Mouse (Mus musculus) limb, embryonic 14.5 days (tissue): Measurements from ENCODE around the gene Nlrp3. TPM values are rescaled to one million over a fixed set of nuclear protein-coding genes. Genes with fewer than 3 reads are reported as not detected.

Experiments used
- ATAC-seq: fragments of 200-750 bp; cut with Nextera tagmentation; 2 replicates; pipeline ENCODE4 v1.8.0; 2017; ENCODE audit warnings: low read depth, moderate number of reproducible peaks, moderate TSS enrichment; ENCODE audit not compliant: low FRiP score
- DNase-seq: peaks from one replicate; pipeline ENCODE4 v3.0.0-alpha.2; 2015; ENCODE audit warnings: low spot score
- H3K27ac ChIP-seq: fragments of 300-500 bp; sonication (generic); replicated peaks from 2 replicates; pipeline ENCODE4 v1.5.1; 2014; ENCODE audit warnings: low read depth, mild to moderate bottlenecking, low read length, moderate library complexity, mixed read lengths
- H3K27me3 ChIP-seq: fragments of 300-500 bp; sonication (generic); 2 replicates; pipeline ENCODE4 v1.6.1; 2014; ENCODE audit warnings: low read length, mixed read lengths; ENCODE audit not compliant: control insufficient read depth, insufficient read depth
- H3K36me3 ChIP-seq: fragments of 300-500 bp; sonication (generic); 2 replicates; pipeline ENCODE4 v1.6.1; 2014; ENCODE audit warnings: mild to moderate bottlenecking, low read length, moderate library complexity, mixed read lengths; ENCODE audit not compliant: control insufficient read depth, insufficient read depth
- H3K4me1 ChIP-seq: fragments of 300-500 bp; sonication (generic); 2 replicates; pipeline ENCODE4 v1.6.1; 2014; ENCODE audit warnings: antibody characterized with exemption, low read length, mixed read lengths; ENCODE audit not compliant: control insufficient read depth, insufficient read depth
- H3K4me2 ChIP-seq: fragments of 300-500 bp; sonication (generic); replicated peaks from 2 replicates; pipeline ENCODE4 v1.6.1; 2014; ENCODE audit warnings: low read depth, mild to moderate bottlenecking, low read length, moderate library complexity; ENCODE audit not compliant: severe bottlenecking
- H3K4me3 ChIP-seq: fragments of 300-500 bp; sonication (generic); replicated peaks from 2 replicates; pipeline ENCODE4 v1.5.1; 2014; ENCODE audit warnings: low read length
- H3K9ac ChIP-seq: fragments of 300-500 bp; sonication (generic); 2 replicates; pipeline ENCODE4 v1.6.1; 2014; ENCODE audit warnings: mild to moderate bottlenecking, low read depth, low read length, moderate library complexity; ENCODE audit not compliant: severe bottlenecking
- H3K9me3 ChIP-seq: fragments of 300-500 bp; sonication (generic); 2 replicates; pipeline ENCODE4 v1.6.1; 2016; ENCODE audit warnings: low read length; ENCODE audit not compliant: control insufficient read depth
- POLR2A ChIP-seq: fragments of 200-500 bp; IDR thresholded peaks from 2 replicates; pipeline ENCODE4 v1.8.0; 2012; ENCODE audit warnings: inconsistent platforms, mild to moderate bottlenecking, moderate library complexity, borderline replicate concordance; ENCODE audit not compliant: insufficient read depth, insufficient read length; ENCODE audit errors: extremely low read depth
- WGBS: fragments of 180-500 bp; shearing (Covaris S2); extraction: QIAGEN DNeasy Blood & Tissue Kit; methylation state at CpG from one replicate; pipeline ENCODE4 v1.1.7; 2014; 5-methylcytosine and 5-hydroxymethylcytosine counted together
- polyA plus RNA-seq, 2 experiments: library from polyadenylated mRNA; depleted of rRNA in 1 of 2; stranded (reverse) in 1 of 2; unstranded in 1 of 2; fragments of >200 nt; fragmentation: Nextera tagmentation in 1 of 2; extraction: Ambion mirVana in 1 of 2; gene quantifications; 2 replicates each; pipeline versions ENCODE4 v1.2.1 to v1.2.3; 2012 to 2014

Nlrp3 gene
- 0.57 and 0.58 TPM in 2 replicates for polyA plus RNA-seq (2012; rRNA removed)
- 0.48 and 0.65 TPM in 2 replicates for polyA plus RNA-seq (2014; fragmentation: Nextera tagmentation; extraction: Ambion mirVana)

- ATAC-seq (no peak), DNase-seq (no peak)
- peaks cover 10% of the 10 kb centered on the region for H3K4me1 ChIP-seq
- H3K27me3 ChIP-seq: no peaks in the 10 kb centered on the region
- H3K9me3 ChIP-seq: no peaks in the 10 kb centered on the region
- H3K27ac ChIP-seq: no peak within 1 kb of the TSS
- no peak within 1 kb of the TSS for H3K4me2 ChIP-seq
- no peaks in the 10 kb centered on the region for H3K36me3 ChIP-seq
- WGBS: 52% methylated on average over 3 of the region's 3 CpGs
- TF ChIP-seq POLR2A: no peak
- no peak within 1 kb of the TSS for H3K4me3 ChIP-seq
- H3K9ac ChIP-seq: no peak within 1 kb of the TSS
These were observed at the start of gene Nlrp3 for GRCm38 (mm10) chr11:59541324-59541723. TSS of gene Nlrp3 (plus strand) at chr11:59541568.

- Histone ChIP-seq H3K27me3 (no peaks in the 10 kb centered on the region), H3K9ac (no peak overlapping the region), H3K36me3 (peaks cover 99% of the 10 kb centered on the region), H3K4me2 (no peak overlapping the region), H3K4me1 (no peaks in the 10 kb centered on the region), H3K9me3 (no peaks in the 10 kb centered on the region), H3K27ac (no peak overlapping the region), H3K4me3 (no peak overlapping the region)
- WGBS: 89% methylated on average over 6 of the region's 6 CpGs
- TF ChIP-seq POLR2A: no peak
- ATAC-seq (no peak), DNase-seq (no peak)
These were observed 44.6 kb upstream of the Nlrp3 start for GRCm38 (mm10) chr11:59496672-59497310.

GRCm38 (mm10) chr11:59497747-59498146 lies 43.6 kb upstream of the Nlrp3 start:
- DNase-seq: no peak
- TF ChIP-seq POLR2A: no peak
- H3K36me3 ChIP-seq: peaks cover 99% of the 10 kb centered on the region
- no peak overlapping the region for H3K4me2 ChIP-seq
- H3K9ac ChIP-seq: no peak overlapping the region
- H3K4me1 ChIP-seq: no peaks in the 10 kb centered on the region
- no peaks in the 10 kb centered on the region for H3K9me3 ChIP-seq
- no peak overlapping the region for H3K4me3 ChIP-seq
- ATAC-seq: no peak
- H3K27ac ChIP-seq: no peak overlapping the region
- H3K27me3 ChIP-seq: no peaks in the 10 kb centered on the region
- 94% methylated on average over 7 of the region's 7 CpGs for WGBS

DNA sequence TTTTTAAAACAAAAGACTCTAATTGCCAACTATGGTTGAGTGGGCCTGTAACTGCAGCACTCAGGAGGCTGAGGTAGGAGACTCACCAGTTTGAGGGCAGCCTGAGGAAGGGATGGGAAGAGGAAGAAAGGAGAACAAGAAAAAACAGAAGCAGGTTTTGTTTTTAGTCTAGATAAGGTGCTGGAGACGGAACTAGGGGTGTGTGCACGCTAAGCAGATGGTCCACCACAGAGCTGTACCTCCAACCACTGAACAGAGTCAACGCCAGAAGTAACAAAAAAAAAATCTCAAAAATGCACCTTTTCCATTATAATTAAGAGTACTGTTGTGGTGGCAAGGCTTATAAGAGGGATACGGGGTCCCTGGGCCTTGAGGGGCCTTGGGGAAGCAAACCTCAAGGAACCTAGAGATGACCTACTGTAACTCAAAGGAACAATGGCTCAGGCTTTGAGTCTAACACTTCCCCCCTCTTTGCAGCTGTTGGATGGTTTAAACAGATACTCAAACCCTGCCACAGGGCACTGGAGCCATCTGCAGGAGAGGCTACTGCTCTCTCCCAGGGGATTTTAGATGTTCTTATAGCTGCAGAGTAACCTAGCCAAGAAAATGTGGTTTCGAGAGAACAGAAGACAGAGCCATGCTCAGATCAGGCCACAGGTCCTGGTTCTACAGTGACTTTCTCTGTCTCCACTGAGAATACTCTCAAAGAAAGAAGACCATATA lies 39.2 kb upstream of the Nlrp3 start:
- H3K27ac ChIP-seq: no peak overlapping the region
- no peak for TF ChIP-seq POLR2A
- H3K4me3 ChIP-seq: no peak overlapping the region
- H3K4me1 ChIP-seq: peaks cover 6% of the 10 kb centered on the region; the same call in 1 of the 2 replicates
- no peak overlapping the region for H3K9ac ChIP-seq
- peaks cover 74% of the 10 kb centered on the region for H3K36me3 ChIP-seq
- ATAC-seq (no peak), DNase-seq (no peak)
- no peaks in the 10 kb centered on the region for H3K9me3 ChIP-seq
- no peaks in the 10 kb centered on the region for H3K27me3 ChIP-seq
- no peak overlapping the region for H3K4me2 ChIP-seq
- 90% methylated on average over 5 of the region's 5 CpGs for WGBS

- ATAC-seq (peak; percentile 20), DNase-seq (peak; percentile 71)
- WGBS: 1% methylated on average over 21 of the region's 21 CpGs
- Histone ChIP-seq H3K9ac (peak overlapping the region; percentile 97), H3K4me1 (peaks cover 11% of the 10 kb centered on the region; the same call in 1 of the 2 replicates), H3K27me3 (no peaks in the 10 kb centered on the region), H3K4me2 (peak overlapping the region; percentile 82), H3K4me3 (peak overlapping the region; percentile 93), H3K36me3 (peaks cover 42% of the 10 kb centered on the region), H3K9me3 (no peaks in the 10 kb centered on the region), H3K27ac (peak overlapping the region; percentile 94)
- TF ChIP-seq POLR2A: no peak
These were observed 36.0 kb upstream of the Nlrp3 start for GRCm38 (mm10) chr11:59505351-59505838.
